Mouse (Mus musculus) embryonic facial prominence, embryonic 13.5 days (tissue): ENCODE measurements around the gene Polr2m. TPM values are rescaled to one million over a fixed set of nuclear protein-coding genes. Genes with fewer than 3 reads are reported as not detected.

Experiments used
- ATAC-seq: fragments of 200-750 bp; cut with Nextera tagmentation; 2 replicates; pipeline ENCODE4 v1.8.0; 2017; ENCODE audit warnings: low read depth; ENCODE audit not compliant: insufficient number of reproducible peaks, insufficient read depth, low FRiP score, low TSS enrichment
- H3K27ac ChIP-seq: fragments of 300-500 bp; sonication (generic); 2 replicates; pipeline ENCODE4 v1.5.1; 2015; ENCODE audit warnings: moderate library complexity, mild to moderate bottlenecking, inconsistent platforms
- H3K27me3 ChIP-seq: fragments of 300-500 bp; sonication (generic); 2 replicates; pipeline ENCODE4 v1.6.1; 2015; ENCODE audit warnings: mild to moderate bottlenecking, inconsistent platforms
- H3K36me3 ChIP-seq: fragments of 300-500 bp; sonication (generic); 2 replicates; pipeline ENCODE4 v1.6.1; 2015; ENCODE audit warnings: mild to moderate bottlenecking, inconsistent platforms
- H3K4me1 ChIP-seq: fragments of 300-500 bp; sonication (generic); 2 replicates; pipeline ENCODE4 v1.6.1; 2015; ENCODE audit warnings: inconsistent platforms
- H3K4me2 ChIP-seq: fragments of 300-500 bp; sonication (generic); 2 replicates; pipeline ENCODE4 v1.6.1; 2015; ENCODE audit warnings: moderate library complexity, mild to moderate bottlenecking, inconsistent platforms
- H3K4me3 ChIP-seq: fragments of 300-500 bp; sonication (generic); 2 replicates; pipeline ENCODE4 v1.5.1; 2015; ENCODE audit warnings: mild to moderate bottlenecking, inconsistent platforms
- H3K9ac ChIP-seq: fragments of 300-500 bp; sonication (generic); 2 replicates; pipeline ENCODE4 v1.6.1; 2015; ENCODE audit warnings: mild to moderate bottlenecking, inconsistent platforms
- H3K9me3 ChIP-seq: fragments of 300-500 bp; sonication (generic); 2 replicates; pipeline ENCODE4 v1.6.1; 2016; ENCODE audit warnings: inconsistent platforms
- WGBS: fragments of 180-500 bp; shearing (Covaris S2); methylation state at CpG from one replicate; pipeline ENCODE4 v1.1.7; 2015; ENCODE audit warnings: mixed read lengths; 5-methylcytosine and 5-hydroxymethylcytosine counted together
- polyA plus RNA-seq: library from polyadenylated mRNA; unstranded; fragments of >200 nt; fragmentation: Nextera tagmentation; extraction: Ambion mirVana; gene quantifications from 2 replicates; pipeline ENCODE4 v1.2.1, GENCODE M21; 2015

Polr2m gene
- polyA plus RNA-seq, 1 experiment from 2014 or later = 471 TPM

DNA sequence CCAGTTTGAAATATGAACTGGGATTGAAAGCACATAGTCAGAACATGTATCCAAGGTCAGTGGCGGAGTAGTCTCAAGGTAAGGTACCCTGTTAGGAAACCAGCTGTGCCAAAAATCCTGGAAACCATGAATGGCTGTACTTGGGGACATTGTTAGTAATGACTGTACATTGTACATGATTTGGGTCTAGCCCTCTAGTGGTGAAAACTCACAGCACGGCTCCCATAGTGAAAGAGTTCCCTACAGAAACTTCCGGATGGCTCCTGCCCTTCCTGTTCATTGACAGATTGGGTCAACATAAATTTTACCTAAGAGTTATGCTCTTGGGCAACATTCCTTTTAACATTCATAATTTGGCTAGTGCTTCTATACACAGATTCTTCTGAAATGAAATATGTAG, 19.6 kb downstream of the Polr2m start:
- ATAC-seq = no peak
- no peaks in the 10 kb centered on the region for H3K36me3 ChIP-seq

DNA sequence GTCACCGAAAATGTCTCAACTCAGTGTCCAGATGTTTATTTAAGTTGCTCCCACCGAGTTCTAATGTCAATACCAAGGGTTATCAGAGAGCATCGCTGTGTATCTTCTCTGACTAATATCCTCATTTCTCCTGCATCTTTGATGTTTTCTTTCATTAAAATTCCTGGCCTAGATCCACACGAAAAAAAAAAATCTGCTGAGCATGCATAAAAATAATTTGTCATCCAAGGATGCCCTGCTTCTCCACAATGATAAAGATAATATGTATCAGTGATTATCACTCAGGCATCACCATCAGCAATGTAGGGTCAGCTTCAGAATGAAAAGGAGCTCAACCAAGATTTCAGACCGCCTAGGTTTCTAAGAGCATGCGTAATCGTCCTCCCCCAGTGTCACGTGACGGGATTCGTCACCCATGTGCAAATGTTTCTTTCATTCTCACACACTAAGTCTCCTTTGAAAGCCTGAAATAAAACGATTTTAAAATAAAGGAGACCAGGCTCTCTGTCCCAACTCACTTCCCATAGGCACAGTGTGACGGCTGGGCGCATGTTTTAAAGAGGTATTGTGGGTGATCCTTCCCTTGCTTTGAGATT, 22.6 kb downstream of the Polr2m start:
- H3K4me3 ChIP-seq = no peak overlapping the region
- H3K27ac ChIP-seq = no peak overlapping the region
- H3K9me3 ChIP-seq = no peaks in the 10 kb centered on the region
- peaks cover 8% of the 10 kb centered on the region; the same call in 1 of the 2 replicates for H3K4me1 ChIP-seq
- no peak overlapping the region for H3K4me2 ChIP-seq
- H3K27me3 ChIP-seq = no peaks in the 10 kb centered on the region
- no peak overlapping the region for H3K9ac ChIP-seq
- no peak for ATAC-seq
- H3K36me3 ChIP-seq = no peaks in the 10 kb centered on the region
- 68% methylated on average over 13 of the region's 13 CpGs for WGBS

More for the DNA sequence above, 19.6 kb downstream of the Polr2m start:
- H3K27me3 ChIP-seq = no peaks in the 10 kb centered on the region
- H3K9me3 ChIP-seq = no peaks in the 10 kb centered on the region
- no peak overlapping the region for H3K27ac ChIP-seq
- H3K4me2 ChIP-seq = no peak overlapping the region
- H3K4me3 ChIP-seq = no peak overlapping the region
- peaks cover 7% of the 10 kb centered on the region; the same call in 1 of the 2 replicates for H3K4me1 ChIP-seq
- 72% methylated on average over 3 of the region's 3 CpGs for WGBS
- no peak overlapping the region for H3K9ac ChIP-seq

DNA sequence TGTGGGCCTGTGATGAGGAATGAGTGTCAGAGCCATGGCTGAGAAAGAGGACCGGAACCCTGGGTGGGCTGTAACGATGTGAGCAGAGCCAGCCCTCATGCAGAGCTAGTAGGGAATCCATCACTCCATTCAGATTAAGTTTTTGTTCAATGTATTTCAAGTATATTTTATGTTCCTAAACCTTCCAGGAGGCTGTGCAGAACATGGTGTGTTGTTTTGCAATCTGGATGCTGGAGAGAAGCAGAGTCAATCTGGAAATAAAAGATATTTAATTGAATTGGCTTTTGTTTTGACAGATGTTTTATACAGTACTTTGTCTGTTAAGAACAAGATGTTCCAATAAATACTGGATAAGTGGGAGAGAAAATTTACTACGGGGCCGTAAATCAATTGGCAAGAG, 29.0 kb downstream of the Polr2m start:
- H3K4me1 ChIP-seq = peaks cover 4% of the 10 kb centered on the region
- H3K4me3 ChIP-seq = no peak overlapping the region
- WGBS = 89% methylated on average over 4 of the region's 4 CpGs
- no peaks in the 10 kb centered on the region for H3K9me3 ChIP-seq
- no peaks in the 10 kb centered on the region for H3K36me3 ChIP-seq
- no peak overlapping the region for H3K27ac ChIP-seq
- no peak for ATAC-seq
- H3K4me2 ChIP-seq = no peak overlapping the region
- H3K27me3 ChIP-seq = 0 out of 2 replicates have a peak, but pooled peaks cover 4% of the 10 kb centered on the region
- no peak overlapping the region for H3K9ac ChIP-seq

DNA sequence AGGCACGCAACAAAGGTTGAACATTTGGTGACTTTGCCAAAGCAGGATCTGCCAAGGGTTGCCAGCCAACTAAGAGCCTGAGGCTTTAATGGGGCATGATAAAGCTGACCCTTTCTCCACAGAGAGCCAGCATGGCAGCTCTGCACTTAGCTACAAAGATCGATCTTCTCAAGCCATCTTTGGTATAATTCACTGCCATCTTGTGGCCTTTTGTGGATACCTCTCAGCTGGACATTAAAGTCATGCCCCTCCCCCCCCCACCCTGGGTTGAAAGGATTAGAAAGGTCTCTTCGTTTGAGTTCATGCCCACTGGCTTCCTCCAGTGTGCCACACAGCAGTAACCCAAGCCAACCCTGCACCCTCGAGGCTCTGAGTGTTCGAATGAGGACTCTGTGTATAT, 31.8 kb downstream of the Polr2m start:
- Histone ChIP-seq H3K4me1 (peaks cover 18% of the 10 kb centered on the region), H3K27me3 (0 out of 2 replicates have a peak, but pooled peaks cover 4% of the 10 kb centered on the region), H3K27ac (no peak overlapping the region), H3K9ac (no peak overlapping the region), H3K36me3 (no peaks in the 10 kb centered on the region), H3K4me2 (no peak overlapping the region), H3K9me3 (no peaks in the 10 kb centered on the region), H3K4me3 (no peak overlapping the region)
- no peak for ATAC-seq
- 77% methylated on average over 5 of the region's 5 CpGs for WGBS

DNA sequence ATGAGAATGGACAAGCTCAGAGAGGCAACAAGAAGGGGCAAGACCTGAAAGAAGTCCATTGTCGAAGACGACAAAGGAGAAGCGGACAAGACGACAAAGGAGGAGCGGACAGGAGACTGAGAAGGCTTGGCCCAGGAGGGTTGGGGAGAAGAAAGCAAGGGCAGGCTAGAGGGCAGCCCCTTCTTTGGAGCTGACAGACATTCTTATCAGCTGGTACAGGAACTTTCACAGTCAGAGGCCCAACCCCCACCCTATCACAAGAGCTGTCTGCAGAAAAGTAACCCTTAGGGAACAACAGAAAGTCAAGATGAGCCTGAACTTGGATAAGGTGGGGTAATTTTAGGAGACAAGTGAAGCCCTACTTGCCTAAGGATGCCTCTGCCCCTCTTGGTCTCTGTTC, 32.4 kb downstream of the Polr2m start:
- Histone ChIP-seq H3K4me2 (no peak overlapping the region), H3K4me3 (no peak overlapping the region), H3K27ac (no peak overlapping the region), H3K9ac (no peak overlapping the region), H3K27me3 (0 out of 2 replicates have a peak, but pooled peaks cover 4% of the 10 kb centered on the region), H3K4me1 (peaks cover 18% of the 10 kb centered on the region), H3K9me3 (no peaks in the 10 kb centered on the region), H3K36me3 (no peaks in the 10 kb centered on the region)
- no peak for ATAC-seq
- 95% methylated on average over 5 of the region's 5 CpGs for WGBS

DNA sequence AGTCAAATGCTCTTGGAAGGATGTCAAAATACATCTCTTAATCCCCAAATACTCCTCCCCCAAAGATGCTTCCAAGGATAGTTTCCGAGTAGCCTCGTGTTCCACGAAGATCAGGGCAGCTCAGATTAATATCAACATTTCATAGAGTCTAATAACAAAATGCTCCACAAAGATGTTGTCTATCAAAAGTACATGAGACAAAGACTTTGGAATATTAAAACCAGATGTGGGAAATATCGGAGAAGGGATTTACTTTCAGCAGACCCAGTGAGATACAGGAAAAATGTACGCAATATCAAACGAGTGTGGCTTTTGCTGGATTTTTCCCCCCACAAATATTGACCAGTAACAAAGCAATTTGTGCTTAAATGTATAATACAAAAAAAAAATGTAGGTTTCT, 35.1 kb downstream of the Polr2m start:
- H3K27ac ChIP-seq = peak overlapping the region; percentile 36
- peaks cover 18% of the 10 kb centered on the region for H3K4me1 ChIP-seq
- H3K9ac ChIP-seq = no peak overlapping the region
- H3K36me3 ChIP-seq = no peaks in the 10 kb centered on the region
- 0 out of 2 replicates have a peak, but pooled peaks cover 4% of the 10 kb centered on the region for H3K27me3 ChIP-seq
- no peak overlapping the region for H3K4me3 ChIP-seq
- ATAC-seq = no peak
- 27% methylated on average over 6 of the region's 6 CpGs for WGBS
- H3K9me3 ChIP-seq = no peaks in the 10 kb centered on the region
- no peak overlapping the region for H3K4me2 ChIP-seq

DNA sequence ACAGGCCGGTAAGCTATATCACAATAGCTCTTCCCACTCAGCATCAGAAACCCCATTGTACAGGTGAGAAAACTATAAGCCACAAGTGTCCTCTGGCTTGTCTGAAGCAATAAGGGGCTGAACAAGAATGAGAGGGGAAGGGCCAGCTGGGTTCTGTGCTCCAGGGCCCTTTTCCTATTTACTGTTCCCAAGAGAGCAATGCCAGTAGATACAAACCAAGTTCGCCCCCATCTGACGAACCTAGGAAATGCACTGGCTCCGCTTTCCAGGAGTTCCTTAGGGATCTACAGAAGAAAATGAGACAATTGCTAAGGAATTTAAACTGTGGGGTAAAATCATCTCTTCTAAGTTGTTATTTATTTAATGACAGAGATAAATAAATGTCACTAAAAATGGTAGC, 38.2 kb downstream of the Polr2m start:
- no peak overlapping the region for H3K4me2 ChIP-seq
- WGBS = 38% methylated on average over 4 of the region's 4 CpGs

DNA sequence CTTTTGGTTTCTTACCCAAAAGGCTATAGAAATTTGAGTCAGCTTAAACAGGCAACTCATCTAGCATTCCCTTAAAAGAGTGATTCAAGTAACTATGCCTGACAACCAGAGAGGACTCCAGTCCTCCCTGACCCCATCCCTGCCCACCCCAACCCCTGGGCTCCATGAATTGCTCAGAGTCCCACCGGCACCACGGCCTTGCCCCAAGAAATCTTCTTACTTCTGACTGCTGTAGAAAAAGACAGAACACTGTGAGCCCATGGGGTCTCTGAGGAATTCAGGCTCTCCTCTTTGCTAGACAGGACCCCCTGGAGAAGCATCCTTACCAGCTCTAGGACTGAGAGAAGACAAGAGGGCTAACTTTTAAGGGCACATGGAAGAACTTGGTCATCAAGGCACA, 40.4 kb downstream of the Polr2m start:
- H3K4me1 ChIP-seq = peaks cover 3% of the 10 kb centered on the region
- H3K4me3 ChIP-seq = no peak overlapping the region
- H3K9ac ChIP-seq = no peak overlapping the region
- 90% methylated on average over 2 of the region's 2 CpGs for WGBS
- no peaks in the 10 kb centered on the region for H3K9me3 ChIP-seq
- no peak overlapping the region for H3K27ac ChIP-seq
- ATAC-seq = no peak
- 0 out of 2 replicates have a peak, but pooled peaks cover 4% of the 10 kb centered on the region for H3K27me3 ChIP-seq
- H3K4me2 ChIP-seq = no peak overlapping the region
- no peaks in the 10 kb centered on the region for H3K36me3 ChIP-seq

More for the DNA sequence above, 38.2 kb downstream of the Polr2m start:
- Histone ChIP-seq H3K4me3 (no peak overlapping the region), H3K4me1 (peaks cover 18% of the 10 kb centered on the region), H3K9me3 (no peaks in the 10 kb centered on the region), H3K36me3 (no peaks in the 10 kb centered on the region), H3K9ac (no peak overlapping the region), H3K27me3 (0 out of 2 replicates have a peak, but pooled peaks cover 8% of the 10 kb centered on the region), H3K27ac (no peak overlapping the region)
- ATAC-seq = no peak

DNA sequence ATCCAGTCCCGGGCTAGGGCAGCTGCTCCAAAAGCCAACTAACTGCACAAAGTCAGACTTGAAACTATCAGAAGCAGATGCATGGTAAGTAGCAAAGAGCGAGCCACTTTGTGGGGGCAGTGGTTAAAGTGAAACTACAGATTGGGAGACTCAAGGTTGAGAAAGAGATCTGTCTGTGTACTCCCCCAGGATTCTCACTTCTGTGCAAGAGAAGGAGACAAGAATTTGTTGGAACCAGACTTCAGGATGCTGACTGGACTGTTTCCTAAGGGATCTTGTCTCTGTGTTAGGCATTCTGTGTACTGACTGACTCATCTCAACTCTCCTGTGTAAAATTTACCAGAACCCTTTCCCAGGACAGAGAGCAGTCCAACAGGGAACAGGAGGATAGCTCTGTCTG, 47.6 kb downstream of the Polr2m start:
- Histone ChIP-seq H3K4me3 (no peak overlapping the region), H3K9me3 (no peaks in the 10 kb centered on the region), H3K27me3 (no peaks in the 10 kb centered on the region), H3K9ac (no peak overlapping the region), H3K4me1 (no peaks in the 10 kb centered on the region), H3K27ac (no peak overlapping the region), H3K36me3 (no peaks in the 10 kb centered on the region), H3K4me2 (no peak overlapping the region)
- ATAC-seq = no peak
- WGBS = 79% methylated on average over 2 of the region's 2 CpGs

Other genes with a start within 250 kb of the Polr2m start
- 10.0 and 10.3 TPM in 2 replicates for gene Myzap, start 106.4 kb upstream of the Polr2m start, polyA plus RNA-seq